Mouse (Mus musculus): ENCODE data around the gene Aagab. TPM values are rescaled to one million over a fixed set of nuclear protein-coding genes. Genes with fewer than 3 reads are reported as not detected.

The Aagab gene
- total RNA-seq, 2 experiments from 2014 or later, result 52.8 to 54.2 TPM

DNA sequence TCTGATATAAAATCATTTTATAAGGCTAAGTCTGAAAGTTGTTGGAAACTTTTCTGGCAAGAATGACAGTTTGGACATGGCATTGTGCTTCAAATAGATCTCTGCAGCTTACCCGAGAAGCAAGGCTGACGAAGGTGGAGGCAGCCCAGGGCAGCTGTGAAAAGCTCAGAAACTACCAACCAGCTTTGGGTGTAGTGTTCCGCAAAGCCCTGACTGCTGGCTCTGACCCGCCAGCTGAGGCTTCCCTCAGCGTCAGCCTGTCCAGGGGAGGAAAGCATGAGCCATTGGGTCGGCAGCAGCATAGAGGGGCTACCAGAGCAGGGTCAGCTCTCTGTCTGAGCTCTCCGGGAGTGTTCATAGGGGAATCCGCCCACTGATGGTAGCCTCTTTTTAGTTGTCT is 6.8 kb downstream of the Aagab start:
- Histone ChIP-seq H3K4me3 (no peak overlapping the region), H3K27ac (no peak overlapping the region)
- no peak for TF ChIP-seq CTCF (IDR thresholded peaks at IDR 0.05)
- DNase-seq (ENCODE audit: extremely low spot score in 1 of 2, low spot score in 2 of 2), result no peak
- intact Hi-C loops (cut with DNase I), result no loop called here

DNA sequence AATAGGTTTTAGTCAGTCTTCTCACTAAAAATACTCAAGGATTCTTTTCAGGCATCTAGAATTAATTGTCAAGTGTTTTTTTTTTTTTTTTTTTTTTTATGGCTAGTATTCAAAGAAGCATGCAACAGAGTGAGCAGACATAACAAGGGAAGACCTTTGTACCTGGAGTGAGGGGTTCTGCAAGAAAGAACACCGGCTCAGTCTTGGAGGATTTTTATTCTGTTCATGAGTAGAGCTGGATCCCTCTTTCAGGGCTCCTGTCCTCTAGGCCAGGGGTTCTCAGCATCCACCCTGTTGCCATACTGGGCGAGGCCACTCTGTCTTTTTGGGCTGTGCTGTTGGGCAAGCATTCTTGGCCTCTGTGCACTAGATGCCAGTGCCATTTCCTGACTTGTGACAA is 7.3 kb downstream of the Aagab start:
- DNase-seq (ENCODE audit: extremely low spot score in 1 of 2, low spot score in 2 of 2), result no peak
- intact Hi-C loops (cut with DNase I), result loop anchor here (5.0 kb wide), 1 partner anchor 472 kb away; no protein-coding TSS in a partner anchor
- Histone ChIP-seq H3K4me3 (no peak overlapping the region), H3K27ac (no peak overlapping the region)
- TF ChIP-seq CTCF (IDR thresholded peaks at IDR 0.05), result no peak

DNA sequence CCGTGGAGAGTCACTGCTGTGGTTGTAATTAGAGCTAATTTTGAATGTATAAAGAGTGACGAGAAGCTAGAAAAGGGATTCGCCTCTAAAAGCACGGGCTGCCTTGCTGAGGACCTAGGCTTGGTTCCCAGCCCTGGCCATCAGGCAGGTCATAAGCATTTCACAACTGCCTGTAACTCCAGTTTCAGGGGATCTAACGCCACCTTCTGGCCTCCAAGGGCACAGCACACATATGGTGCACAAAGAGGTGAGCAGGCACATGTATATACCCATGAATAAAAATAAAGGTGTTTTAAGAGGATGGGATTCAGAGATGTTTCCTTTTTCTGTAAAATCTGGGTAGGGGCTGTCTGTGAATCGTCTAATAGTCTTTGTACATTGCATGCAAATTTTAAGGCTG is 7.8 kb downstream of the Aagab start:
- Histone ChIP-seq H3K27ac (no peak overlapping the region), H3K4me3 (no peak overlapping the region)
- intact Hi-C loops (cut with DNase I), result loop anchor here (5.0 kb wide), 1 partner anchor 473 kb away; no protein-coding TSS in a partner anchor
- TF ChIP-seq CTCF (IDR thresholded peaks at IDR 0.05), result peak; percentile 6
- DNase-seq (ENCODE audit: extremely low spot score in 1 of 2, low spot score in 2 of 2), result no peak

DNA sequence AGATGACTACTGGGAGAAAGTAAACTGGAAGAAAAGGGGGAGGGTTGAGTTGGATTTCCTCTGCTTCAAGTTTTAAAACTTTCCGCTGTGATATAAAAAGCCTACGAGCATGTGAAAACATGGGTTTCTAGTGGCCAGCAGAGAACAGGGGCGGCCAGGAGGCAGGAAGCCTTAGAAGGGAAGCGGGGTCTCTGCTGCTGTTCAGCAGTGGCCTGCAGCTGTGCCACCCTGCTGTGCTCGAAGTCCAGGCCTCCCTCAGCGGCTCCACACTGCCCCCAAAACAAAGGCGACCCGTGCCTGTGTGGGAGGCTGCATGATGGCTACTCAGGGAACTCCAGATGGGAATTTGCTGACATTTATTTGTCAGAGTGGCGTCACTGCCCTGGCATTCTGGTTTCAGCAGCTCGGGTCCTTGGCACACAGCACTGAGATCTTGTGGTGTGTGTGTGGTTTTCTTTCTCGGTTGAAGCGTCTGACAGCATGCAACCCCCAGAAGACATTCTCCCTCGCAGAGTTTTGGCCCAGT is 8.4 kb downstream of the Aagab start:
- no peak overlapping the region for H3K4me3 ChIP-seq
- no peak for TF ChIP-seq CTCF (IDR thresholded peaks at IDR 0.05)
- DNase-seq (ENCODE audit: extremely low spot score in 1 of 2, low spot score in 2 of 2), result no peak
- H3K27ac ChIP-seq, result no peak overlapping the region; the same call in 1 of the 2 replicates
- intact Hi-C loops (cut with DNase I), result loop anchor here (5.0 kb wide), 1 partner anchor 474 kb away; no protein-coding TSS in a partner anchor

DNA sequence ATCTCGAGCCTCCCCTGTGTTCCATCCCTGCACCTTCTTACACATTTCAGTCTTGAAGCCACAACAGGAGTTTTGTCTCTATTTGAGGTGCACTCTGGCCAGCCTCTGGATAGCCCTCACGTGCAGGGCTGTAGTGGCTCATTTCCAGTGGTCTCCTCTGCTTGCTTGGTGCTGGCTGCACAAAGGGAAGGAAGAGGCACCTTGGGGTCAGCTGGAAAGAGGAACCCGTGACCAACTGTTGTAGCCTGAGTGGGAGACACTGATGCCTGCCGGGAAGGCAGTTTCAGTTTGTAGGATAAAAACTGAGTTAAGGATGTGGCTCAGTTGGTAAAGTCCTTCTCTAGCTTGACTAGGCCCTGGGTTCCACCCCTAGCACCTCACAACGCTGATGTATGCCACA is 9.5 kb downstream of the Aagab start:
- no peak for TF ChIP-seq CTCF (IDR thresholded peaks at IDR 0.05)
- Histone ChIP-seq H3K4me3 (no peak overlapping the region), H3K27ac (no peak overlapping the region)
- intact Hi-C loops (cut with DNase I), result loop anchor here (5.0 kb wide), 1 partner anchor 475 kb away; no protein-coding TSS in a partner anchor
- no peak for DNase-seq (ENCODE audit: extremely low spot score in 1 of 2, low spot score in 2 of 2)

DNA sequence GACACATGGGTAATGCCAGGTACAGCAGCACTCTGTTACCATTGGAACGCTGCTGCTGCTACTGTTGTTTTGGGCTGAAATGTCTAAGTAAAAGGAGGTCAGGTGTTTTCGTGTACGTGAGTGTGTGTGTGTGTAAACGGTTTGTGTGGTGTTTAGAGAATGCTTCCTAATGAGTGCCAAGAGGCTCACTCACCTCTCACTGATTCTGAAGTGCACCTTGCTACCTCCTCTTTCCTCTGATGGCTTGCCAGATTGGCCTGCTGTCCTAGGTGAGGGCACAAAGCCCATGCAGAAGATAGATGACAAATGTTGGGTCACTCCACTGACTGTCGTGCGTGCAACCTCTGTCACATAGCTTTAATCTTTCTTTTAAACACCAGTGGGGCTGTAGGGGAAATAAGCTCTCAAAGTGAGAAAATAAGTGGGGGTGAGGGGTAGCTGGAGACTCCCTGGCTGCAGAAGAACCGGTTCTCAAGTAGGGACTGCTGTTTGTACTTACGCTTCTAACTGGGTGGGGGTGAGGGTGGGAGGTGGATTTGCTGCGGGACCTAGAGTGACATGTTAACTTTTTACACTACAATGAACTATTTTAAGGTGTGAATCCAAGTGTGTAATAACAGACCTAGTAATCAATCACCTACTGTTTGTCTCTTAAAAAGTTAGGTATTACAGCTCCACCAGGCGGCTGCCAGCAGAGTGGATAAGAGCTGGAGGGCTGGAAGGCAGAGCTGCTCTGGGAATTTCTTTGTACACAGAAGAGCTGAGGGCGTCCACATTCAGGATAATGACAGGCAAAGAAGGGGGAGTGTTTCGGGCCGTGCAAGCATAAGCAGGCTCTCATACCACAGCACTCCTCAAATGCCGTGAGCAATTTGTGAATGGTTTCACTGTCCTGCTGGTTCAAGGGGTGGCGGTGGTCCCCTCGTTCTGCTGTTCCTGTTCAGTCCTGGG is 10.4 kb downstream of the Aagab start:
- TF ChIP-seq CTCF (IDR thresholded peaks at IDR 0.05), result peak; percentile 41
- no peak for DNase-seq (ENCODE audit: extremely low spot score in 1 of 2, low spot score in 2 of 2)
- no peak overlapping the region for H3K4me3 ChIP-seq
- H3K27ac ChIP-seq, result no peak overlapping the region
- intact Hi-C loops (cut with DNase I), result loop anchor here (5.0 kb wide), 1 partner anchor 476 kb away; no protein-coding TSS in a partner anchor

DNA sequence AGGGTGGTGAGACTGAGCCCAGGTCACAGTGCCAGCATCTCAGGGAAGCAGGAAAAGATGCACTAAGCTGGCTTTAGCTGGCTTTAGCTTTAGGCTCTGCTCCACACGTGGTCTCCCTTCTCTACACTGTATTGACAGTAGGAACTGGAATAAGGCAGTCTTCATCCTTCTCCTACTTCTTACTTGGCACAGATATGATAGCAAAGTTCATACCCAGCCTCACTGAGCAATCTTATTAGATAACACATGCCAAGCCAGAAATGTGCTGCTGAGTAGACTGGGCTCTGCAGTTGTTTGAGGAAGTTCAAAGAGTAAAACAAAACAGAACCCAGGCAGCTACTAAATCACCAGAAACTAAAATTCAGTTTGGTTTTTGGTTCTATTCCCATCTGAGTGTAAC is 11.1 kb downstream of the Aagab start:
- H3K4me3 ChIP-seq, result no peak overlapping the region
- no peak for DNase-seq (ENCODE audit: extremely low spot score in 1 of 2, low spot score in 2 of 2)
- intact Hi-C loops (cut with DNase I), result loop anchor here (5.0 kb wide), 1 partner anchor 476 kb away; no protein-coding TSS in a partner anchor
- H3K27ac ChIP-seq, result no peak overlapping the region
- TF ChIP-seq CTCF (IDR thresholded peaks at IDR 0.05), result no peak

DNA sequence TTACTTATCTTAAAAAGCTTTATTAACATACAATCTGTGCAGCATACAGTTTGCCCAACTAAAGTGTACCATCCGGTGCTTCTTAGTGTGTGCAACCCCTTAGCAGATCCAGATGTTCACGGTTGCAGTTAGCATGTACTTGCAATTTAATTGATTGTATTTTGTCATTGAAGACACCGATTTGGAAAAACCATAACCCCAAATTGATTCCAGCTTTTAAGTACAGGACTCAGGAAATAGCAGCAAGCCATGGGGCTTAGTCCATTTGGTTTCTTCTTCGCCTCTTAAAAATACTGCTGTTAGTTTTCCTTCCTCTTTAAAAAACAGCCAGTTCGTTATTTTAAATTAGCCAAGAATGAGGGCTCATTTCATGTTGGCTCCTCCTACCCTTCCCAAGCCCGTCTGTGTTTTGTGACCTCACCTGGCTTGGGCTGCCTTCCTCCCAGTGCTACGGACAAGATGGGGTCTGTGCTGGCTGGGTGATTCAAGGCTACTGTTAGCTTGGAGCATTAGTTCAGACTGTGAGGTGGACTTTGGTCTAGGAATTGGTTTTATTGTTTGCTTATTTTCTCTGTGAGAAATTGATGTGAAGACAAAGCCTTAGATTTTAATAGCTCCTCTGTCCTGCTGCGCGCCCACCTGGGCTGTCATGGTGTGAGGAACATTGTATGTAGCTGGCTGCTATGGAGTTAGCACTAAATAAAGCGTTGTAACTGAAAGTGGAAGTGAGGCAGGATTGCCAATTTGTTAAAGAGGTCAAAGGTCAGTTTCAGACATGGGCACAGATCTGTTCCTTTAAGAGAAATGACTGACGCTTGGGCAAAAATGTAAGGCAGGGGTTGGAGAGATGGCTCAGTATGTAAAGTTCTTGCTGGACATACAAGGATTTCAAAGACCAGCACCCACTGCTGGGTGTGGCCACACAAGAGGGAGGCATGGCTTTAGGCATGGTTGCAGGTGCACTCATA is 11.8 kb downstream of the Aagab start:
- Histone ChIP-seq H3K4me3 (no peak overlapping the region), H3K27ac (no peak overlapping the region)
- intact Hi-C loops (cut with DNase I), result loop anchor here (5.0 kb wide), 1 partner anchor 477 kb away; no protein-coding TSS in a partner anchor
- TF ChIP-seq CTCF (IDR thresholded peaks at IDR 0.05), result no peak
- DNase-seq (ENCODE audit: extremely low spot score in 1 of 2, low spot score in 2 of 2), result no peak

DNA sequence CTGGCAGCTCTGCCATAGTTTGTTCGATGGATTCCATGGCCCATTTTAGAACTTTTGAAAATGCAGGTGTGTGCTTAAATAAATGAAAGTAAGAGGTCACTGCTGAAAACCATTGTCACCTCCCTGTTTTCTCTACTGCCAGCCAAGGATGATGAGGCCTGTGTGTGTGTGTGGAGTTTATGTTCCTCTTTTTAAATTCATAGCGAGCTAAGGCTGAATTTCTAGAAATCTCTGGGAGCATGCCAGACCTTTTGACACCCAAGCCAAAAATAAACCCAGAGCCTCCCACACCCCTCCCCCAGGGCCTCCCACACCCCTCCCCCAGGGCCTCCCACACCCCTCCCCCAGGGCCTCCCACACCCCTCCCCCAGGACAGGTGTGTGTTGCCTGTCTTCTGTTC is 15.5 kb downstream of the Aagab start:
- H3K27ac ChIP-seq, result no peak overlapping the region
- H3K4me3 ChIP-seq, result no peak overlapping the region
- no peak for TF ChIP-seq CTCF (IDR thresholded peaks at IDR 0.05)
- DNase-seq (ENCODE audit: extremely low spot score in 1 of 2, low spot score in 2 of 2), result no peak
- intact Hi-C loops (cut with DNase I), result no loop called here

DNA sequence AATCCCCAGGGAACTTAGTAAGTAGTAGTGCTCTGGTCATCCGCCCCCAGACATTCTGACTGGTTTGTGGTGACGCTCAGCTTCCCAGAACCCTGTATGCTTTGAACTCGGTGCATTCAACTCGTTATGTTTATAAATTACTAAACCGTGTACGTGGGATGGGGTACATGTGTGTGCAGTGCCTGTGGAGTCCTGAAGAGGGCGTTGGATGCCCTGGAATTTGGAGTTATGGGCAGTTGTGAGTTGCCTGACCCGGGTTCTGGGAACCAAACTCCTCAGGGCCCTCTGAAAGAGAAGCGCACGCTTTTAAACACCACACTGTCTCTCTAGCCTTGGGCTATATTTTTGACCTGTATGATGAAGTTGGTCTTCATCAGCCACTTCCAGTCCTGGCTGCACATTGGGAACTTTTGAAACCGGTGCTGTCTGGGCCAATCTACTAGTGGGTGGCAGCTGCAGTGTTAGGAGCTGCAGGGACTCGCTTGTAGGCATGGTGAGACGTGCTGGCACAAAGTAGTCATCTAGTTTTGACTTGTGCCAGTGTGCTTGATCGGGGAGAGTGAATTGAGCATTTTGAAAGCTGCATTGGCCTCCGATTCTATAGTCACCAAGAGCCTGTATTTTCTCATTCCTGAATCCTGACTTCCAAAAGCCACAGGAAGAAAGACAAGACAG is 21.6 kb downstream of the Aagab start:
- no peak for DNase-seq (ENCODE audit: extremely low spot score in 1 of 2, low spot score in 2 of 2)
- Histone ChIP-seq H3K4me3 (no peak overlapping the region), H3K27ac (no peak overlapping the region)
- TF ChIP-seq CTCF (IDR thresholded peaks at IDR 0.05), result peak; percentile 16
- intact Hi-C loops (cut with DNase I), result no loop called here

Measured in left cerebral cortex, adult 2 months (tissue).